12 mouse cellular contexts compared by ENCODE assay signal in the genomic region with DNA sequence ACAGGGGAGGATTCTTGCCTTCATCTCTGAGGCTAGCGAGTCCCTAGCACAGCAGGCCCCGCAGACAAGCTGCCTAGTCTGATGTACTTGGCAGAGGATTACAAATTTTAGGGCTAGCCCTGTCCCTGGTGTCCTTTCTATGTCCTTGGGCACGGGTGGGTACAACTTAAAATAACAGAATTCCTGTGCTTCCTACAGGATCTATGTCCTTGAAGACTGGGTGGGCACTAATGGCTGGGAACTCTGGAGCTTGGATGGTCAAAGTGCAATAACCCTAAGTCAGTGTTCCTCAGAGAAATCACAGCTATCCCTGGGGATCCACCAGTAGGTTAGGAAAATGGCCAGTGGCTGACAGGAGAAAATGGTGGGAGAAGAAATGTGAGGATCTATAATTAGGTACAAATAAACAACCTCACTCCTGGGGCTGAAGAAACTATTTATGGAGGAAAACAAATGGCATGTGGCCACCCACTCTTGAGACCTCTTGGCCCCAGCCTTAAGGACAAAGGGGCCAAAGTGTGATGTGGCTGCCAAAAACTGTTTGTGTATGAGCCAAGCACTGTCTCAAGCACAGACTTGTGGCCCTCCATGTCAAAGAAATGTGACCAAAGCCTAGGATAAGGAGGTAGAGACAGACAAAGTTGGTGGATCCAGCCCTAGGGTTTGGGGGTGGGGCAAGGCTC. TPM values are rescaled to one million over a fixed set of nuclear protein-coding genes. Genes with fewer than 3 reads are reported as not detected.
A peak's percentile ranks its signal among the peaks of the same experiment; 100 is the strongest.
DNase-seq lines count a peak whose midpoint lies in the region; ATAC-seq lines count a peak whose summit lies in the region.
"Had no signal": no experiment of that assay in that cellular context is flagged by ENCODE, and none has a peak within 500 bp of the region (broad histone marks: within the 10 kb centered on the region; RNA-seq: fewer than 3 reads in every experiment).

No protein-coding gene starts in this region.

- WGBS in forebrain, embryonic 13.5 days = 85% methylated on average over 3 of the region's 3 CpGs
- WGBS in forebrain, embryonic 15.5 days = 93% methylated on average over 3 of the region's 3 CpGs
- WGBS in liver, embryonic 15.5 days (ENCODE audit: insufficient replicate concordance) = 91% methylated on average over 3 of the region's 3 CpGs
- 88% methylated on average over 3 of the region's 3 CpGs for WGBS in liver, embryonic 12.5 days (ENCODE audit: insufficient replicate concordance)
- WGBS in hindbrain, embryonic 15.5 days = 74% methylated on average over 3 of the region's 3 CpGs
- WGBS in neural tube, embryonic 15.5 days = 81% methylated on average over 3 of the region's 3 CpGs

- H3K4me1 ChIP-seq in forebrain, embryonic 13.5 days = peaks cover 52% of the 10 kb centered on the region
- peaks cover 57% of the 10 kb centered on the region for H3K4me1 ChIP-seq in forebrain, embryonic 15.5 days
- peaks cover 50% of the 10 kb centered on the region for H3K4me1 ChIP-seq in liver, embryonic 15.5 days (replicated peaks)
- peaks cover 73% of the 10 kb centered on the region for H3K4me1 ChIP-seq in liver, embryonic 12.5 days
- H3K4me1 ChIP-seq in hindbrain, embryonic 15.5 days (replicated peaks) = peaks cover 66% of the 10 kb centered on the region
- peaks cover 71% of the 10 kb centered on the region for H3K4me1 ChIP-seq in neural tube, embryonic 15.5 days

- no peaks in the 10 kb centered on the region for H3K27me3 ChIP-seq in forebrain, embryonic 13.5 days
- no peaks in the 10 kb centered on the region for H3K27me3 ChIP-seq in forebrain, embryonic 15.5 days
- H3K27me3 ChIP-seq in liver, embryonic 15.5 days = no peaks in the 10 kb centered on the region
- H3K27me3 ChIP-seq in liver, embryonic 12.5 days (replicated peaks) = no peaks in the 10 kb centered on the region
- no peaks in the 10 kb centered on the region for H3K27me3 ChIP-seq in hindbrain, embryonic 15.5 days
- H3K27me3 ChIP-seq in neural tube, embryonic 15.5 days (replicated peaks) = no peaks in the 10 kb centered on the region
- H3K27me3 ChIP-seq: CH12.LX; embryonic facial prominence, embryonic 15.5 days had no signal

- H3K9me3 ChIP-seq in forebrain, embryonic 13.5 days (replicated peaks) = no peaks in the 10 kb centered on the region
- H3K9me3 ChIP-seq in forebrain, embryonic 15.5 days = no peaks in the 10 kb centered on the region
- H3K9me3 ChIP-seq in liver, embryonic 15.5 days (replicated peaks) = no peaks in the 10 kb centered on the region
- no peaks in the 10 kb centered on the region for H3K9me3 ChIP-seq in liver, embryonic 12.5 days (replicated peaks)
- no peaks in the 10 kb centered on the region for H3K9me3 ChIP-seq in hindbrain, embryonic 15.5 days
- H3K9me3 ChIP-seq in neural tube, embryonic 15.5 days (replicated peaks) = no peaks in the 10 kb centered on the region
- H3K9me3 ChIP-seq: embryonic facial prominence, embryonic 15.5 days had no signal

- H3K4me2 ChIP-seq in forebrain, embryonic 13.5 days = peak overlapping the region; percentile 4; the same call in 1 of the 2 replicates
- no peak overlapping the region for H3K4me2 ChIP-seq in forebrain, embryonic 15.5 days (replicated peaks)
- H3K4me2 ChIP-seq in liver, embryonic 15.5 days = 0 out of 2 replicates have a peak overlapping the region, but pooled peaks have one; percentile 2
- H3K4me2 ChIP-seq in liver, embryonic 12.5 days = no peak overlapping the region
- 0 out of 2 replicates have a peak overlapping the region, but pooled peaks have one; percentile 23 for H3K4me2 ChIP-seq in hindbrain, embryonic 15.5 days
- no peak overlapping the region; the same call in 1 of the 2 replicates for H3K4me2 ChIP-seq in neural tube, embryonic 15.5 days
- H3K4me2 ChIP-seq: embryonic facial prominence, embryonic 15.5 days had no signal

- H3K4me3 ChIP-seq in forebrain, embryonic 13.5 days = no peak overlapping the region
- no peak overlapping the region for H3K4me3 ChIP-seq in forebrain, embryonic 15.5 days
- H3K4me3 ChIP-seq in liver, embryonic 15.5 days (replicated peaks) = no peak overlapping the region
- H3K4me3 ChIP-seq in liver, embryonic 12.5 days = no peak overlapping the region
- no peak overlapping the region for H3K4me3 ChIP-seq in hindbrain, embryonic 15.5 days
- no peak overlapping the region for H3K4me3 ChIP-seq in neural tube, embryonic 15.5 days (replicated peaks)
- H3K4me3 ChIP-seq: embryonic facial prominence, embryonic 15.5 days had no signal

- H3K27ac ChIP-seq in forebrain, embryonic 13.5 days = no peak overlapping the region
- no peak overlapping the region for H3K27ac ChIP-seq in forebrain, embryonic 15.5 days (replicated peaks)
- no peak overlapping the region for H3K27ac ChIP-seq in liver, embryonic 15.5 days (replicated peaks)
- no peak overlapping the region for H3K27ac ChIP-seq in liver, embryonic 12.5 days
- H3K27ac ChIP-seq in hindbrain, embryonic 15.5 days (replicated peaks) = peak overlapping the region; percentile 44
- H3K27ac ChIP-seq in neural tube, embryonic 15.5 days (replicated peaks) = peak overlapping the region; percentile 48
- H3K27ac ChIP-seq: embryonic facial prominence, embryonic 15.5 days had no signal

- H3K36me3 ChIP-seq in forebrain, embryonic 13.5 days (ENCODE audit: poor library complexity, severe bottlenecking) = peaks cover 20% of the 10 kb centered on the region
- no peaks in the 10 kb centered on the region for H3K36me3 ChIP-seq in forebrain, embryonic 15.5 days
- H3K36me3 ChIP-seq in liver, embryonic 15.5 days (replicated peaks) = peaks cover 30% of the 10 kb centered on the region
- H3K36me3 ChIP-seq in liver, embryonic 12.5 days = peaks cover 60% of the 10 kb centered on the region
- no peaks in the 10 kb centered on the region for H3K36me3 ChIP-seq in hindbrain, embryonic 15.5 days
- no peaks in the 10 kb centered on the region for H3K36me3 ChIP-seq in neural tube, embryonic 15.5 days

- no peak for DNase-seq in retina, postnatal 1 day
- DNase-seq in layer of hippocampus, adult 8-10 months (ENCODE audit: low spot score in 2 of 2) = no peak
- DNase-seq: right cerebral cortex, postnatal 4 days had no signal

- H3K9ac ChIP-seq in forebrain, embryonic 13.5 days = 0 out of 2 replicates have a peak overlapping the region, but pooled peaks have one; percentile 3
- no peak overlapping the region for H3K9ac ChIP-seq in forebrain, embryonic 15.5 days (replicated peaks)
- no peak overlapping the region for H3K9ac ChIP-seq in liver, embryonic 15.5 days
- H3K9ac ChIP-seq in liver, embryonic 12.5 days = no peak overlapping the region
- H3K9ac ChIP-seq in hindbrain, embryonic 15.5 days = no peak overlapping the region
- H3K9ac ChIP-seq in neural tube, embryonic 15.5 days (replicated peaks) = no peak overlapping the region
- H3K9ac ChIP-seq: embryonic facial prominence, embryonic 15.5 days had no signal

- ATAC-seq in forebrain, embryonic 13.5 days = no peak
- no peak for ATAC-seq in forebrain, embryonic 15.5 days (replicated peaks)
- no peak for ATAC-seq in liver, embryonic 15.5 days (ENCODE audit: insufficient read depth)
- no peak for ATAC-seq in liver, embryonic 12.5 days
- ATAC-seq in hindbrain, embryonic 15.5 days (ENCODE audit: low FRiP score, low read depth) = no peak
- ATAC-seq in neural tube, embryonic 15.5 days (ENCODE audit: low FRiP score) = no peak
- ATAC-seq: inflammation-experienced regulatory T-cells, adult 6 months had no signal

RNA-seq across cellular contexts. Expression of gene Rab11b, which starts 4.1 kb away (rescaled TPM):
- polyA plus RNA-seq in forebrain, embryonic 13.5 days (2015; fragmentation: Nextera tagmentation; extraction: Ambion mirVana) = 433 and 441 TPM in 2 replicates
- polyA plus RNA-seq in forebrain, embryonic 15.5 days (2015; fragmentation: Nextera tagmentation; extraction: Ambion mirVana) = 452 and 485 TPM in 2 replicates
- polyA plus RNA-seq in liver, embryonic 15.5 days (2015; fragmentation: Nextera tagmentation; extraction: Ambion mirVana) = 111 and 116 TPM in 2 replicates
- 147 and 169 TPM in 2 replicates for polyA plus RNA-seq in liver, embryonic 12.5 days (2016; fragmentation: Nextera tagmentation; extraction: Ambion mirVana)
- 590 and 595 TPM in 2 replicates for polyA plus RNA-seq in hindbrain, embryonic 15.5 days (2015; fragmentation: Nextera tagmentation; extraction: Ambion mirVana)
- 519 and 596 TPM in 2 replicates for polyA plus RNA-seq in neural tube, embryonic 15.5 days (2015; fragmentation: Nextera tagmentation; extraction: Ambion mirVana)
- total RNA-seq in layer of hippocampus, adult 8-10 months (2022) = 100 to 1,000 TPM; 272 to 320 (median 292) TPM

RNA-seq across cellular contexts. Expression of gene Angptl4, which starts 25.4 kb away (rescaled TPM):
- polyA plus RNA-seq in forebrain, embryonic 13.5 days (2015; fragmentation: Nextera tagmentation; extraction: Ambion mirVana) = 8.6 and 10.0 TPM in 2 replicates
- polyA plus RNA-seq in forebrain, embryonic 15.5 days (2015; fragmentation: Nextera tagmentation; extraction: Ambion mirVana) = 12.8 and 14.0 TPM in 2 replicates
- 23.0 and 27.6 TPM in 2 replicates for polyA plus RNA-seq in liver, embryonic 15.5 days (2015; fragmentation: Nextera tagmentation; extraction: Ambion mirVana)
- polyA plus RNA-seq in liver, embryonic 12.5 days (2016; fragmentation: Nextera tagmentation; extraction: Ambion mirVana) = 17.3 and 21.0 TPM in 2 replicates
- 23.2 and 23.9 TPM in 2 replicates for polyA plus RNA-seq in hindbrain, embryonic 15.5 days (2015; fragmentation: Nextera tagmentation; extraction: Ambion mirVana)
- 21.6 and 23.3 TPM in 2 replicates for polyA plus RNA-seq in neural tube, embryonic 15.5 days (2015; fragmentation: Nextera tagmentation; extraction: Ambion mirVana)
- 1 to 10 TPM; 1.7 to 3.0 (median 2.2) TPM for total RNA-seq in layer of hippocampus, adult 8-10 months (2022)

RNA-seq across cellular contexts. Expression of gene March2, which starts 37.8 kb away (rescaled TPM):
- polyA plus RNA-seq in forebrain, embryonic 13.5 days (2015; fragmentation: Nextera tagmentation; extraction: Ambion mirVana) = 52.2 and 56.5 TPM in 2 replicates
- polyA plus RNA-seq in forebrain, embryonic 15.5 days (2015; fragmentation: Nextera tagmentation; extraction: Ambion mirVana) = 71.8 and 72.8 TPM in 2 replicates
- polyA plus RNA-seq in liver, embryonic 15.5 days (2015; fragmentation: Nextera tagmentation; extraction: Ambion mirVana) = 274 and 311 TPM in 2 replicates
- polyA plus RNA-seq in liver, embryonic 12.5 days (2016; fragmentation: Nextera tagmentation; extraction: Ambion mirVana) = 196 and 205 TPM in 2 replicates
- polyA plus RNA-seq in hindbrain, embryonic 15.5 days (2015; fragmentation: Nextera tagmentation; extraction: Ambion mirVana) = 84.6 and 86.7 TPM in 2 replicates
- polyA plus RNA-seq in neural tube, embryonic 15.5 days (2015; fragmentation: Nextera tagmentation; extraction: Ambion mirVana) = 77.4 and 81.5 TPM in 2 replicates
- total RNA-seq in layer of hippocampus, adult 8-10 months (2022) = 10 to 100 TPM; 73.7 to 87.2 (median 80.7) TPM

RNA-seq across cellular contexts. Expression of gene Kank3, which starts 54.1 kb away (rescaled TPM):
- polyA plus RNA-seq in forebrain, embryonic 13.5 days (2015; fragmentation: Nextera tagmentation; extraction: Ambion mirVana) = 27.3 and 29.0 TPM in 2 replicates
- 41.4 and 42.5 TPM in 2 replicates for polyA plus RNA-seq in forebrain, embryonic 15.5 days (2015; fragmentation: Nextera tagmentation; extraction: Ambion mirVana)
- 10.4 and 12.8 TPM in 2 replicates for polyA plus RNA-seq in liver, embryonic 15.5 days (2015; fragmentation: Nextera tagmentation; extraction: Ambion mirVana)
- polyA plus RNA-seq in liver, embryonic 12.5 days (2016; fragmentation: Nextera tagmentation; extraction: Ambion mirVana) = 12.6 and 13.2 TPM in 2 replicates
- 50.4 and 57.1 TPM in 2 replicates for polyA plus RNA-seq in hindbrain, embryonic 15.5 days (2015; fragmentation: Nextera tagmentation; extraction: Ambion mirVana)
- polyA plus RNA-seq in neural tube, embryonic 15.5 days (2015; fragmentation: Nextera tagmentation; extraction: Ambion mirVana) = 46.7 and 48.5 TPM in 2 replicates
- 10 to 100 TPM; 26.9 to 41.2 (median 31.4) TPM for total RNA-seq in layer of hippocampus, adult 8-10 months (2022)

Comparison
In these comparisons a context has a peak if more than half of its experiments do, and no peak if none do; other contexts are left out.
1. H3K4me2 ChIP-seq: peak in forebrain, embryonic 13.5 days (single experiment), liver, embryonic 15.5 days (single experiment) and hindbrain, embryonic 15.5 days (single experiment); none in forebrain, embryonic 15.5 days (single experiment), liver, embryonic 12.5 days (single experiment) and neural tube, embryonic 15.5 days (single experiment).
2. H3K27ac ChIP-seq: peak in hindbrain, embryonic 15.5 days (single experiment) and neural tube, embryonic 15.5 days (single experiment); none in forebrain, embryonic 13.5 days (single experiment), forebrain, embryonic 15.5 days (single experiment), liver, embryonic 15.5 days (single experiment) and liver, embryonic 12.5 days (single experiment).